Mouse (Mus musculus): Measurements from ENCODE around the gene Layn.
A peak's percentile ranks its signal among the peaks of the same experiment; 100 is the strongest.

Gene Layn

GRCm38 (mm10) chr9:51032291-51032690, 44.6 kb downstream of the Layn start:
- no peak for DNase-seq (ENCODE audit: low spot score)

GRCm38 (mm10) chr9:51031603-51032002, 45.3 kb downstream of the Layn start:
- DNase-seq (ENCODE audit: low spot score): no peak

GRCm38 (mm10) chr9:51030147-51030546, 46.7 kb downstream of the Layn start:
- no peak for DNase-seq (ENCODE audit: low spot score)

- DNase-seq (ENCODE audit: low spot score): no peak
Observed at GRCm38 (mm10) chr9:51026952-51027351, 49.9 kb downstream of the Layn start.

- no peak for DNase-seq (ENCODE audit: low spot score)
Observed at GRCm38 (mm10) chr9:51021123-51021795, 55.6 kb downstream of the Layn start.

GRCm38 (mm10) chr9:51020351-51020750, 56.5 kb downstream of the Layn start:
- DNase-seq (ENCODE audit: low spot score): no peak

GRCm38 (mm10) chr9:51019670-51020069, 57.2 kb downstream of the Layn start:
- no peak for DNase-seq (ENCODE audit: low spot score)

- DNase-seq (ENCODE audit: low spot score): no peak
Observed at GRCm38 (mm10) chr9:51015732-51016131, 61.2 kb downstream of the Layn start.

GRCm38 (mm10) chr9:51013644-51014043, 63.2 kb downstream of the Layn start:
- no peak for DNase-seq (ENCODE audit: low spot score)

- DNase-seq (ENCODE audit: low spot score): no peak
Observed at GRCm38 (mm10) chr9:51009656-51009950, 67.3 kb downstream of the Layn start.

GRCm38 (mm10) chr9:51008841-51009655, 67.8 kb downstream of the Layn start, which contains the start of gene Sik2:
Gene Sik2 (minus strand): TSS chr9:51009073.
- DNase-seq (ENCODE audit: low spot score): peak; percentile 91

- peak; percentile 27 for DNase-seq (ENCODE audit: low spot score)
Observed at GRCm38 (mm10) chr9:51008068-51008840, 68.6 kb downstream of the Layn start.

GRCm38 (mm10) chr9:51007726-51008067, 69.2 kb downstream of the Layn start:
- peak; percentile 55 for DNase-seq (ENCODE audit: low spot score)

GRCm38 (mm10) chr9:51006846-51007245, 70.0 kb downstream of the Layn start:
- DNase-seq (ENCODE audit: low spot score): peak; percentile 92
